Mouse (Mus musculus): ENCODE data around the gene Dach1.

The Dach1 gene

GRCm38 (mm10) chr14:98035261-98035660 is 134.3 kb downstream of the Dach1 start:
- DNase-seq (ENCODE audit: low spot score in 2 of 2): no peak

DNA sequence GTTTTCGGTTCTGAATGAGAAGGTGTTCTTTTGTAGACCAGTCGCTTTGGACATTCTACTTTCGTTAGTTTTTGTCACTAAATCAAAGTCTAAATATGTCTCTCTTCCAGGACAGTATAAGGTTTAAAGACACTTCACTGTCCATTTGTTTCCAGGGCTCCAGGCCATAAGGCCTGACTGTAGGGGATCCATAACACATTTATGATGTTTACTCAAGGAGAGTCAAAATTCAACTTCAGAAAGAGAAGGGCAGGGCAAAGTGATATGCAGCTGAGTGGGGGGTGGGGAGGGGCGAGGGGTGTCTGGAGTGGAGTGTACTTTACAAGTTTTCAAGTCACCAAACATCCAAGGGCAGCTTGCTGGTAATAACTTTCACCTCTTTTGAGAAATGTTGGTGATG is 146.0 kb downstream of the Dach1 start:
- no peak for DNase-seq (ENCODE audit: low spot score in 2 of 2)

DNA sequence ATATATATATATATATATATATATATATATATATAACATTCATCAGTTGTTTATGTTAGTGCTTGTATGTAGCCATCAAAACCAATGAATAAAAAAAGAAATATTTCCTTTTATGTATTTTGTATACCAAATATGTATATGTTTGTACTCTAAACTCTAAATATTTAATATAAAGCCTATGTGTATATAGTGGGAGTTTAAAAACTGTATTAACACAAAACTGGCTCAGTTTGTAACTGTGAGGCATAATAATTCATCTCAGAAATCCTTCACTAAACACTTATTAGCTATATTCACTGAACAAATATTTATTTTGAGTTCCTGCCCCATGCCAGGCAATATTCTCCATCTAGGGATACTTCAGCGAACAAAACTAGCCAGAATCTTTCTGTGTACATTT is 155.5 kb downstream of the Dach1 start:
- DNase-seq (ENCODE audit: low spot score in 2 of 2): no peak

DNA sequence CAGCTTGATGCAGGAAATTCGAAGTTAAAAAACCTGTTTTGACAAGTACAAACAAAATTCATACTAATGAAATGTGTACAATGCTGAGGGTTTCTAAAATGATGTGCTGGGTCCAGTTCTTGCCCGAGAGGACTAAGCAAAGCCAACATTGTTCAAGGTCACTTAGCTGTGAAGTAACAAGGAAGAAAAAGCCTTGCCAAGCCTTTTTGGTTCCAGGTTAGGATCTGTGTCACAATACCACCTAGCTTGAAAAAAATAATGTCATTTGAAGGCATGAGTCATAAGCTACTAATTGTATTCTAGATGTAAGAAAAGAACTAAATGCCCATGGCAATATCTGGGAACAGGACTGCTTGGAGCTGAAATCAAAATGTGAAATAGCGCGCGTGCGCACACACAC is 161.1 kb downstream of the Dach1 start:
- DNase-seq (ENCODE audit: low spot score in 2 of 2): no peak

DNA sequence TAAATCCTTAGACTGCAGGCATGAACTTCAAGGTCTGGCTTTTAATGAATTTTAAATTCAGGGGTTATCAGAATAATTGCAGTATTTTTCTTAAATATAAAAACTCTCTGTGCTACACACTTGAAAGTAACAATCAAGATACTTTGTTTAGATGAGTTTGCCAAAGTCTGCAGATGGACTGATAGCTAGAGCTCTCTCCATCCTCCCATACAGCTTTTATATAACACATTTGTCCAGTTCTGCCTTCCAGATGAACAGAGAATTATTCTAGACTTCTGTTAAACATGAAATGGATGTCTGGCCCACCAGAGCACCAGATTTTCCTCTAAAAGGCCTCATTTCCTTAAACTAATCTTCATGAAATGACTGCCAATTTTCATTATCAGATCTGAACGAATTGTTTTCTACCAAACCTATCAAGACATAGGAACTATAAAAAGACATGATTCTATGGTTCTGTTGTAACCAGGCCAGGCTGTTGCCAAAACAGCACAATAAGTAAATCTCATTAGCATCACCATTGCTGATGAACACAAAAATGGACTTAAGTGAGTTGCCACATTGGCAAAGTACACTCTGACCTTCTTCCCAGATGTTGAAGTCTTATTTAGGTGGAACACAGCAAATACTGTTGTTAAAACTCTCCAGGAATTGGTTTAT is 167.4 kb downstream of the Dach1 start:
- no peak for DNase-seq (ENCODE audit: low spot score in 2 of 2)

DNA sequence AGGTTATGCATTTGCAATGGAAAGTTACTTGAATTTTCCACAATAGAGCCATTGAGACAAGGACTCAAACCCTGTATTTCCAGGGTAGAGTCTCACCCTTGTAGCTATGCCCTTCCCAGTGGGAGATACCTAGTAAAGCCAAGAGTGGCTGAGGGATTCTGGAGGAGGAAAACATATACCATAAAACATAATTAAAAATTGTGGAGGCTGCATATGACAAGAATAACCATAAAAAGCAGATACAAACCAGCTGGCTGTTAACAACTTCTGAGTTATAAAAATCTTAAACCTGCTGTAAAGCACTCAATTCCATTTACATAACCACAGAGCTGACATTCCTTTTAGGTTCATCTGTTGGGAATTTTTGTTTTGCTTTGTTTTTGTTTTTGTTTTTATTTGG is 171.0 kb downstream of the Dach1 start:
- no peak for DNase-seq (ENCODE audit: low spot score in 2 of 2)

DNA sequence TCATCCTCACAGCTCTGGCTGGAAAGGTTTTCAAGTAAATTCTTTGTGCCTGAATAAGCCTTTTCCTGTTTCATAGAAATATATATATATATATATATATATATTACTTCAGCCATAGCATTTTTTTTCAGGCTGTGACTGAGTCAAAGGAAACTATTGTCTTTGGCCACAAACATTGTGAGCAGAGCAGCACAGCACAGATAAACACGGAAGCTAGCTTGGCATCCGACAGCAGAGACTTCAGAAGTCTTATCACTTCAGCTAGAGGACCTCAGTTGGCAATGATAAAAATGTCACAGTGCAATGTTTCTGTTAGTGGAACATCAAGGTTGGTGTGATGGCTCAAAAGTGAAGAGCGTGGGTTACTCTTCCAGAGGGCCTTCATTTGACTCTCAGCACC is 186.3 kb downstream of the Dach1 start:
- no peak for DNase-seq (ENCODE audit: low spot score in 2 of 2)

DNA sequence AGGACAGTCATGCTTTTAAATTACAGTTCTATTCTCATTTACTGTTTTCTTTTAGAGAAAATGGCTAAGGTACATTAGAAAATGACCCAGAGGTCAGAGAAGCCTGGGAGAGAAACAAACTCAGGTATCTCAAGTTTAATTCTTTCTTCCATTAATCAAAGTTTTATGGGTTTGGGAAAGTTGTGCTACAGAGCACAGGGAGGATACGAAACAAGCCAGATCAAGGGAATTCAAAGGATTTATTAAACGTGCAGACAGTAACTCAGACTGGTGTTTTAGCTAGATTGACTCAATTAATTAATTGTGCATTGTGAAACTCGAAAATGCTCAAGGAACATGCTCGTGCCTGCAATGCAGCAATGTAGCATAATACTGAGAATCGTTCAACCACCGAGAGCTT is 186.9 kb downstream of the Dach1 start:
- DNase-seq (ENCODE audit: low spot score in 2 of 2): no peak

DNA sequence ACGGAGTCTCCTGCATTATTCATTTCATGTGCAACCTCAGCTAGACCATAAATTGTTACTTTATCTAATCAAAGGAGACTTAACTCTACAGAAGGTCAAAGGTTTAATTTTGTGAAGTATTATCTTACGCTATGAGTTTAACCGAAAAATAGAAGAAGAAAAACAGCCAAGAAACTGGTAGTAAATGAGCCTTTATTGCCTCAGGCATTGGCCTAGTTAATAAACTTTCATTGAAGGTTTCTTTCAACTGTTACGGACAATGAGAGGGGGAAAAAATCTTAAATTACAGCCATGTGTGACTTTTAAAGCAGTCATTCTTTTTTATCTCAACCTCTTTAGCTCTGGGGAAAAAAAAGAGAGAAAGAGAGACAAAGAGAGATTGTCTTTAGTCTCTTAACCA is 188.7 kb downstream of the Dach1 start:
- no peak for DNase-seq (ENCODE audit: low spot score in 2 of 2)

DNA sequence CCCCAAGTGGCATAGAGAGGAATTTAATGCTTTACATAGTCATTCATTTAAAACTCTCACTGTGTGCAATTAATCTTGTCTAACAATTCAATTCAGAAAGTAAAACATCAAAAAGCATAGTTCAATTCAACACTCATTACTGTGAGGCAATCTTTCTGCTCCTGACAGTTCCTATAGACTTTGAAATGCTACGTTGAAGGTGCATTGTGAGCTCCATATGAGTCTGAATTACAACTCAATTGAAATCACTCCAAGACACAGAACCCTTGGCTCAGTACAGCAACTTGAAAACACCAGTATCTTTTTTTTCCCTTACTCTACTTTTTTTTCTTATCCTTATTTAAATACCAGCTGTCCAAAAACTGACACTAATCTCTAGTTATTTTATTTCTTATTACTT is 193.5 kb downstream of the Dach1 start:
- no peak for DNase-seq (ENCODE audit: low spot score in 2 of 2)

GRCm38 (mm10) chr14:97975447-97975846 is 194.1 kb downstream of the Dach1 start:
- DNase-seq (ENCODE audit: low spot score in 2 of 2): no peak

GRCm38 (mm10) chr14:97964543-97965069 is 205.0 kb downstream of the Dach1 start:
- DNase-seq (ENCODE audit: low spot score in 2 of 2): no peak

DNA sequence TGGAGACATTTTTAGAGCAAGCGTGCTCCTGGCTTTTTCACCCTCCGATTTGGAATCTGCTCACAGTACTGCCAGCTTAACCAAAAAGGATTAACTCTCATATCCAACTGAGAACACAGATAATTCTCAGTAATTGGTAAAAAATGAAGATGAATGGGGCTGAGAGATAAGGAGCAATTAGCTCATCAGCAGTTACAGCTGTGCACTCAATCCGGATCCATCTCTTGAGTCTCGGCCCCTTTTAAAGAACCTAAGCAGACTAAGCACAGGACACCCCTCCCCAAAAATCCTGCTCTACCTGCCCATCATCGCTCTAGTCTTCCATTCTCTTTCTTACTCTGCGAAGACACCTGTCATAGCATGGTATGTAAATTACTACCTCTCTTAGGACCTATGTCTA is 205.9 kb downstream of the Dach1 start:
- DNase-seq (ENCODE audit: low spot score in 2 of 2): no peak

DNA sequence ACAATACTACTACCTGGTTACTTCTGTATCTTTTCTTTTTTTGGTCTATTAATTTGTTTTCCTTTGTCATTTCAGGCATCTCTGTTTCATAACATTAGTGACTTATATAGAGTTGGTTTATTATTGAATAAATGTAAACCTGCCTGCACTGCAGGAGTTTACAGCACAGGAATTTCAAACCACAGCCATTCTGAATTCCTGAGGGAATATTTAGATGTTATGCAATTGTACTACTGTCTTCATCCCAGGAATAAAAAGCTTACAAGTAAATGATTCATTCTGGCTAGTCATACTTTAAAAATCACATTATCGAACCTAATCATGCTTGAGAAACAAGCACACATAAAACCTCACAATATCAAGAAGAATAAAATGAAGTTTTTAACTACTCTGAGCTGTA is 213.2 kb downstream of the Dach1 start:
- no peak for DNase-seq (ENCODE audit: low spot score in 2 of 2)

- no peak for DNase-seq (ENCODE audit: low spot score in 2 of 2)
These were observed 224.1 kb downstream of the Dach1 start for GRCm38 (mm10) chr14:97945471-97945870.

DNA sequence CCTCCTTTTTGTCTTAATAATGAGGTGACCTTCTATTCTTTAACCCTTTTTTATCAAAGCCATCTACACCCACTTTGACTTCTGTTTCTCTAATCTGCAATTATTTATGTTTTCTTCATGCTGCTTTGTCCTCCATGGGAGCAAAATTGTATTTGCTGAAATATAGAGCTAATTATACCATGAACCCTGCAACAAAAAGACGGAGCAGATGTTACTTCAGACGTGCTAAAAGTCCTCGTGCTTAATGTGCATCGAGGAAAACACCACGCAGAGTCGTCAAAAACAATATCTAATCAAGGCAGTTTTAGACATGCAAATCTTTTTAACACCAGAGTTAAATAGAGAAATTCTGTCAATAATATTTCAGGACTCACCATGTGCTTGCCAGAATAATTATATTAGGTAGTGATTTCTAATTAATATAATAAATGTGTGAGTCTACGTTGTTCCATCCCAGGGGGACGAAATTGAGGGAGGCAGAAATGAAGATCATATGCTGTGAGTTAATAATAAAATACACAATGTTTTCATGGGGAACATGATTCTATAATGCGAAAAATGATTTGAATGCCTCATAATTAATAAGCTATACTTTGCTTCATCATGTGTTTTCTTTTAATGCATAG is 224.8 kb downstream of the Dach1 start:
- no peak for DNase-seq (ENCODE audit: low spot score in 2 of 2)

DNA sequence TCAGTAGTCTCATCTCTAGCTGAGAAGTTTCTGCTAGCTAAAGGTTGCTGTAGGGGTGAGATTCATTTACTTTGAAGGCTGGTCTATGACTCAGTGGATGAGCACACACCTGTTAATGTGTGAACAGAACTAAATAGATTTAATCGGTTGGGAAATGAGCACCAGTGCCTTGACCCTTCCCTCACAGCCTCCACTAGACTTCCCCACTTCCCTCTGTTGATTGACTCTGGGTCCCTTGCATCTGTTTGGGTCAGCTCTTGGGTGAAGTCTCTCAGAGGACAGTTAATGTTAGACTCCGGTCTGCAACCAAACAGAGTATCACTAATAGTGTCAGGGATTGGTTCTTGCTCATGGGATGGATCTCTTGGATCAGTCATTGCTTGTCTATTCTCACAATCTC is 227.2 kb downstream of the Dach1 start:
- DNase-seq (ENCODE audit: low spot score in 2 of 2): no peak

GRCm38 (mm10) chr14:97896622-97897021 is 272.9 kb downstream of the Dach1 start:
- no peak for DNase-seq (ENCODE audit: low spot score in 2 of 2)

DNA sequence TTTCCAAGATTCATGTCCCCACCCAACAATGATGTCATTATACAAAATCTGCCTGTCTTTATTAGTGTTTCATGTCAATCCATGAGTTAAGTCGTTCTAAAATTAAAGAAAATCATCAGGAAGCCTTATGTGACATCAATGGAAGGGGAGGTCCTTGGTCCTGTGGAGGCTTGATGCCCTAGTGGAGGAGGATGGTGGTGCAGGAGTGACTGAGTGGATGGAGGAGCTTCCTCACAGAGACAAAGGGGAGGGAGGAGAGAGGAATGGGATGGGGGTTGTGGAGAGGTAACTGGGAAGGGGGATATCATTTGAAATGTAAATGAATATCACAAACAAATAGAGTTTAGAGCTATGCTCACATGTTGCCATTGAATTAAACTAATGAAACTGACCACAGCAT is 287.6 kb downstream of the Dach1 start:
- DNase-seq (ENCODE audit: low spot score in 2 of 2): no peak

DNA sequence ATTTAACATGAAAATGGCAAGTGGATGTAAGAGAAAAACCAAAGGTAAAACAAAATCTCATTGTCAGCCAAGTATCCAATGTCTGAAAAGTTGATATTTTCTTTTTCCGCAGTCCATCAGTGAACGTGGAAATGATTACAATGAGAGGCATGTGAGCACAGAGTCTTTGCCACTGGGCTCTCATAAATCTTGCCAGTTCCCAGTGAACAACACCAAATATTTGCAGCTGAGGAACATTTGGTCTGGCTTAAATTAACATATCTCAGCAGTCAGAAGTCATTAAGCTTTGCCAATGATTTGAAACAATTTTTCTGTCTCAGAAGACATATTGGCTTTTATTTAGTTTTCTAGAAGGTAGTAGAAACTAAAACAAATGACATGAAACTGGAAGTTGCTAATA is 298.6 kb downstream of the Dach1 start:
- no peak for DNase-seq (ENCODE audit: low spot score in 2 of 2)

DNA sequence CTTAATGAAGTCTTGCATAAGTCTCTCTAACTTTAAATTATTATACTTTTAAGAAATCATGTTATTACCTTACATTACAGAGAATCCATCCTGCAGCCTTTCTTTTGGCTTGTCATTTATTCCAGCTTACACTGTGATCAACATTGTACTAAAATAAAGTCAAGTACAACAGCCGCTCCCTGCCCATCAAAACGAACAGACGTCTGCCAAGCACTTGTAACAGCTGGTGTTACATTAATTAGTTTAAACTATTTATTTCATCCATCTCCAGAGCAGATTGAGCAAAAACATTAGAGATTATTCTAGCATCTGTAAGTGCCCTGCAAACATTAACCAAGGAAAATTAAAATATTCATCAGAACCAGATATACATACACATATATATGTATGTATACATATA is 311.2 kb downstream of the Dach1 start:
- DNase-seq (ENCODE audit: low spot score in 2 of 2): no peak

GRCm38 (mm10) chr14:97857276-97857675 is 312.3 kb downstream of the Dach1 start:
- no peak for DNase-seq (ENCODE audit: low spot score in 2 of 2)

DNA sequence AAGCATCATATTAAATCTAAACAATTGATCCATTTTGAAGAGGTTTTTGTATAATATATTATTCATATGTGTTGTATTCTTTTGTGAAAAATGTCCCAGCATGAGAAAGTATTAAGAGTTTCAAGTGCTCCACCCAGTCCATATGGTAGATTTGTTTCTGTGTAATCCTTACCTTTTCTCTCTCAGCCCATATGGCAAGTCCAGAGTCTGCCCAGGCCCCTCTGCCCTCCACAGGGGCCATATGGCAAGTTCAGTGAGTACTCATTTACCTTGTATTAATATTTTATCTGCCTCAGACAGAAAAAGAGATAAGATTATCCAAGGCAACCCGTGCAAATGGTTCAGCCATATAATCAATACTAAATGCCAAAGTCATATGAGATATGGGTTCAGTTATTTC is 314.2 kb downstream of the Dach1 start:
- no peak for DNase-seq (ENCODE audit: low spot score in 2 of 2)

- DNase-seq (ENCODE audit: low spot score in 2 of 2): no peak
These were observed 319.1 kb downstream of the Dach1 start for GRCm38 (mm10) chr14:97850486-97850885.
